17 mouse cellular contexts compared by ENCODE assay signal in the genomic region with DNA sequence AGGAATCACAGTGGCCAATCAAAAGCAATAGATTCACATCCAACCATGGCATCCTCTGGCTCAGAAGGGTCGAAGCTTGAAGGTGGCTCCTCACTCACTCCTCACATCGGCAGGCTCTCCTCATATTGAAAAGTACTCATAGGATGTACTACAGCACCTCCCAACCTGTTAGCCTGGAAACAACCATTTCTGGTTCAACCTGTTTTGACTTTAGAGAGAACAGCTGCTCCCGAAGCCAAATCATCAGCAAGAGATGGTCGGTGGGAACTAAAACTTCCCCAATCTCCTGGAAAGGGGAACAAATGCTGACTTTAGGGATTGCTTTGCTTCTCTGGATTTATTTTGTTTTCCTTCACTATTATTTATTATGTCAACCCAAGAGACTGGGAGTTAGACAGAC. TPM values are rescaled to one million over a fixed set of nuclear protein-coding genes. Genes with fewer than 3 reads are reported as not detected.
DNase-seq lines count a peak whose midpoint lies in the region; ATAC-seq and TF ChIP-seq lines count a peak whose summit lies in the region.
"Had no signal": no experiment of that assay in that cellular context is flagged by ENCODE, and none has a peak within 500 bp of the region (broad histone marks: within the 10 kb centered on the region; RNA-seq: fewer than 3 reads in every experiment).

No protein-coding gene starts in this region.

- H3K9ac ChIP-seq in heart, embryonic 11.5 days (ENCODE audit: low read depth, low read length): no peak overlapping the region
- no peak overlapping the region for H3K9ac ChIP-seq in lung, postnatal 0 days (replicated peaks; ENCODE audit: low read depth)
- no peak overlapping the region for H3K9ac ChIP-seq in limb, embryonic 12.5 days (replicated peaks)
- no peak overlapping the region for H3K9ac ChIP-seq in stomach, embryonic 16.5 days (ENCODE audit: low read length)
- no peak overlapping the region for H3K9ac ChIP-seq in heart, embryonic 12.5 days
- H3K9ac ChIP-seq: midbrain, embryonic 13.5 days had no signal

- H3K36me3 ChIP-seq in heart, embryonic 10.5 days: no peaks in the 10 kb centered on the region
- no peaks in the 10 kb centered on the region for H3K36me3 ChIP-seq in heart, embryonic 11.5 days (ENCODE audit: control insufficient read depth, insufficient read depth, low read length)
- H3K36me3 ChIP-seq in lung, postnatal 0 days (ENCODE audit: insufficient read depth, low read length): no peaks in the 10 kb centered on the region
- no peaks in the 10 kb centered on the region for H3K36me3 ChIP-seq in limb, embryonic 12.5 days
- no peaks in the 10 kb centered on the region for H3K36me3 ChIP-seq in stomach, embryonic 16.5 days (ENCODE audit: control insufficient read depth, insufficient read depth, low read length)
- no peaks in the 10 kb centered on the region for H3K36me3 ChIP-seq in heart, embryonic 12.5 days
- H3K36me3 ChIP-seq: hindbrain, embryonic 12.5 days; midbrain, embryonic 13.5 days had no signal

- no peaks in the 10 kb centered on the region for H3K9me3 ChIP-seq in heart, embryonic 10.5 days
- H3K9me3 ChIP-seq in heart, embryonic 11.5 days (replicated peaks; ENCODE audit: control insufficient read depth, low read length): no peaks in the 10 kb centered on the region
- no peaks in the 10 kb centered on the region for H3K9me3 ChIP-seq in lung, postnatal 0 days (ENCODE audit: low read length)
- no peaks in the 10 kb centered on the region for H3K9me3 ChIP-seq in limb, embryonic 12.5 days
- H3K9me3 ChIP-seq in stomach, embryonic 16.5 days (replicated peaks; ENCODE audit: control insufficient read depth, low read length): no peaks in the 10 kb centered on the region
- no peaks in the 10 kb centered on the region for H3K9me3 ChIP-seq in heart, embryonic 12.5 days (replicated peaks)
- H3K9me3 ChIP-seq: hindbrain, embryonic 12.5 days; midbrain, embryonic 13.5 days had no signal

- no peak overlapping the region for H3K4me2 ChIP-seq in heart, embryonic 11.5 days
- H3K4me2 ChIP-seq in lung, postnatal 0 days (replicated peaks; ENCODE audit: low read depth, low read length): peak overlapping the region; percentile 8; the same call in 1 of the 2 replicates
- H3K4me2 ChIP-seq in limb, embryonic 12.5 days: no peak overlapping the region
- H3K4me2 ChIP-seq in stomach, embryonic 16.5 days (ENCODE audit: low read depth, low read length): peak overlapping the region; percentile 3
- no peak overlapping the region for H3K4me2 ChIP-seq in heart, embryonic 12.5 days

- no peak overlapping the region for H3K27ac ChIP-seq in heart, embryonic 10.5 days
- no peak overlapping the region for H3K27ac ChIP-seq in heart, embryonic 11.5 days (ENCODE audit: low read depth, low read length)
- H3K27ac ChIP-seq in lung, postnatal 0 days (ENCODE audit: low read length): no peak overlapping the region
- 0 out of 2 replicates have a peak overlapping the region, but pooled peaks have one; percentile 31 for H3K27ac ChIP-seq in limb, embryonic 12.5 days
- no peak overlapping the region for H3K27ac ChIP-seq in stomach, embryonic 16.5 days (ENCODE audit: low read length)
- H3K27ac ChIP-seq in heart, embryonic 12.5 days (ENCODE audit: poor library complexity, severe bottlenecking): no peak overlapping the region
- H3K27ac ChIP-seq: gastrocnemius, adult 2 months; hindbrain, embryonic 12.5 days; midbrain, embryonic 13.5 days had no signal

- no peak for ATAC-seq in heart, embryonic 11.5 days (replicated peaks; ENCODE audit: insufficient number of reproducible peaks, low FRiP score, low TSS enrichment)
- ATAC-seq in lung, postnatal 0 days: no peak
- ATAC-seq in limb, embryonic 12.5 days (ENCODE audit: insufficient number of reproducible peaks, insufficient read depth, low FRiP score, low TSS enrichment, low read depth): no peak
- ATAC-seq in stomach, embryonic 16.5 days (ENCODE audit: insufficient read depth, low FRiP score): no peak
- ATAC-seq in heart, embryonic 12.5 days (ENCODE audit: insufficient number of reproducible peaks, low FRiP score): no peak
- ATAC-seq: intestine, postnatal 0 days had no signal

- no peak for TF ChIP-seq CTCF in lung, postnatal 0 days (IDR thresholded peaks at IDR 0.05)

- H3K4me3 ChIP-seq in heart, embryonic 10.5 days: peak overlapping the region; percentile 18; the same call in 1 of the 2 replicates
- no peak overlapping the region for H3K4me3 ChIP-seq in heart, embryonic 11.5 days (ENCODE audit: low read depth, low read length)
- H3K4me3 ChIP-seq in lung, postnatal 0 days (ENCODE audit: low read depth, low read length): no peak overlapping the region
- H3K4me3 ChIP-seq in limb, embryonic 12.5 days (replicated peaks): no peak overlapping the region
- no peak overlapping the region for H3K4me3 ChIP-seq in stomach, embryonic 16.5 days (replicated peaks; ENCODE audit: low read length)
- no peak overlapping the region for H3K4me3 ChIP-seq in heart, embryonic 12.5 days
- H3K4me3 ChIP-seq: gastrocnemius, adult 2 months; hindbrain, embryonic 12.5 days; midbrain, embryonic 13.5 days had no signal

- 61% methylated on average over 4 of the region's 4 CpGs for WGBS in heart, embryonic 10.5 days
- WGBS in heart, embryonic 11.5 days (ENCODE audit: insufficient replicate concordance): 68% methylated on average over 4 of the region's 4 CpGs
- 43% methylated on average over 4 of the region's 4 CpGs for WGBS in lung, postnatal 0 days
- 61% methylated on average over 4 of the region's 4 CpGs for WGBS in limb, embryonic 12.5 days
- WGBS in stomach, embryonic 16.5 days: 63% methylated on average over 4 of the region's 4 CpGs
- 70% methylated on average over 4 of the region's 4 CpGs for WGBS in heart, embryonic 12.5 days

- H3K27me3 ChIP-seq in heart, embryonic 10.5 days (ENCODE audit: insufficient read depth, poor library complexity, severe bottlenecking): no peaks in the 10 kb centered on the region
- 0 out of 2 replicates have a peak, but pooled peaks cover 2% of the 10 kb centered on the region for H3K27me3 ChIP-seq in heart, embryonic 11.5 days (ENCODE audit: control insufficient read depth, insufficient read depth, low read length)
- H3K27me3 ChIP-seq in lung, postnatal 0 days (replicated peaks; ENCODE audit: insufficient read depth, low read length): no peaks in the 10 kb centered on the region
- H3K27me3 ChIP-seq in limb, embryonic 12.5 days: no peaks in the 10 kb centered on the region
- no peaks in the 10 kb centered on the region for H3K27me3 ChIP-seq in stomach, embryonic 16.5 days (ENCODE audit: control insufficient read depth, insufficient read depth, low read length)
- H3K27me3 ChIP-seq in heart, embryonic 12.5 days (replicated peaks): no peaks in the 10 kb centered on the region
- H3K27me3 ChIP-seq: hindbrain, embryonic 12.5 days; midbrain, embryonic 13.5 days had no signal

- TF ChIP-seq EP300 in lung, postnatal 0 days (IDR thresholded peaks at IDR 0.05): no peak

- DNase-seq in heart, embryonic 10.5 days (ENCODE audit: low spot score): no peak
- DNase-seq in lung, postnatal 0 days (ENCODE audit: low spot score): peak; percentile 42
- no peak for DNase-seq in lung, postnatal 36 days
- DNase-seq in frontal cortex, postnatal 25 days (ENCODE audit: low spot score in 2 of 2): no peak
- DNase-seq: adrenal gland, adult 2 months; cerebellum, adult 2 months; cerebellum, postnatal 25 days; gastrocnemius, adult 2 months; kidney, postnatal 36 days; thymus, postnatal 14 days had no signal

- H3K4me1 ChIP-seq in heart, embryonic 10.5 days: peaks cover 10% of the 10 kb centered on the region
- H3K4me1 ChIP-seq in heart, embryonic 11.5 days (ENCODE audit: control insufficient read depth, insufficient read depth, low read length): peaks cover 7% of the 10 kb centered on the region
- peaks cover 3% of the 10 kb centered on the region; the same call in 1 of the 2 replicates for H3K4me1 ChIP-seq in lung, postnatal 0 days (ENCODE audit: insufficient read depth, low read depth, low read length)
- peaks cover 9% of the 10 kb centered on the region; the same call in 1 of the 2 replicates for H3K4me1 ChIP-seq in limb, embryonic 12.5 days (replicated peaks)
- H3K4me1 ChIP-seq in stomach, embryonic 16.5 days (ENCODE audit: control insufficient read depth, insufficient read depth, low read length): peaks cover 7% of the 10 kb centered on the region
- H3K4me1 ChIP-seq in heart, embryonic 12.5 days (replicated peaks): peaks cover 9% of the 10 kb centered on the region

RNA-seq across cellular contexts. Expression of a gene that starts 5.6 kb away (rescaled TPM):
- 16.2 and 21.3 TPM in 2 replicates for polyA plus RNA-seq in heart, embryonic 10.5 days (2016; fragmentation: Nextera tagmentation; extraction: Ambion mirVana)
- 17.4 and 18.3 TPM in 2 replicates for polyA plus RNA-seq in heart, embryonic 11.5 days (2014; fragmentation: Nextera tagmentation; extraction: Ambion mirVana)
- 25.5 and 28.6 TPM in 2 replicates for polyA plus RNA-seq in lung, postnatal 0 days (2015; fragmentation: Nextera tagmentation; extraction: Ambion mirVana)
- polyA plus RNA-seq in limb, embryonic 12.5 days (2016; fragmentation: Nextera tagmentation; extraction: Ambion mirVana): 33.8 and 34.5 TPM in 2 replicates
- 23.6 and 26.2 TPM in 2 replicates for polyA plus RNA-seq in stomach, embryonic 16.5 days (2015; fragmentation: Nextera tagmentation; extraction: Ambion mirVana)
- polyA plus RNA-seq in heart, embryonic 12.5 days (2016; fragmentation: Nextera tagmentation; extraction: Ambion mirVana): 19.1 and 21.7 TPM in 2 replicates

RNA-seq across cellular contexts. Expression of a gene that starts 39.0 kb away (rescaled TPM):
- polyA plus RNA-seq in heart, embryonic 10.5 days (2016; fragmentation: Nextera tagmentation; extraction: Ambion mirVana): 28.3 and 29.2 TPM in 2 replicates
- polyA plus RNA-seq in heart, embryonic 11.5 days (2014; fragmentation: Nextera tagmentation; extraction: Ambion mirVana): 33.7 and 36.7 TPM in 2 replicates
- polyA plus RNA-seq in lung, postnatal 0 days (2015; fragmentation: Nextera tagmentation; extraction: Ambion mirVana): 9.2 and 11.7 TPM in 2 replicates
- polyA plus RNA-seq in limb, embryonic 12.5 days (2016; fragmentation: Nextera tagmentation; extraction: Ambion mirVana): 49.9 and 54.2 TPM in 2 replicates
- 18.3 and 21.5 TPM in 2 replicates for polyA plus RNA-seq in stomach, embryonic 16.5 days (2015; fragmentation: Nextera tagmentation; extraction: Ambion mirVana)
- polyA plus RNA-seq in heart, embryonic 12.5 days (2016; fragmentation: Nextera tagmentation; extraction: Ambion mirVana): 29.5 and 37.9 TPM in 2 replicates

Comparison
In these comparisons a context has a peak if more than half of its experiments do, and no peak if none do; other contexts are left out.
1. H3K4me2 ChIP-seq: peak in lung, postnatal 0 days (single experiment) and stomach, embryonic 16.5 days (single experiment); none in heart, embryonic 11.5 days (single experiment), limb, embryonic 12.5 days (single experiment) and heart, embryonic 12.5 days (single experiment).